Mouse (Mus musculus): ENCODE results near the gene Hmgn1. TPM values are rescaled to one million over a fixed set of nuclear protein-coding genes. Genes with fewer than 3 reads are reported as not detected.

Hmgn1 gene
- 45.4 and 48.2 TPM in 2 replicates for polyA plus RNA-seq (2012; rRNA removed)

DNA sequence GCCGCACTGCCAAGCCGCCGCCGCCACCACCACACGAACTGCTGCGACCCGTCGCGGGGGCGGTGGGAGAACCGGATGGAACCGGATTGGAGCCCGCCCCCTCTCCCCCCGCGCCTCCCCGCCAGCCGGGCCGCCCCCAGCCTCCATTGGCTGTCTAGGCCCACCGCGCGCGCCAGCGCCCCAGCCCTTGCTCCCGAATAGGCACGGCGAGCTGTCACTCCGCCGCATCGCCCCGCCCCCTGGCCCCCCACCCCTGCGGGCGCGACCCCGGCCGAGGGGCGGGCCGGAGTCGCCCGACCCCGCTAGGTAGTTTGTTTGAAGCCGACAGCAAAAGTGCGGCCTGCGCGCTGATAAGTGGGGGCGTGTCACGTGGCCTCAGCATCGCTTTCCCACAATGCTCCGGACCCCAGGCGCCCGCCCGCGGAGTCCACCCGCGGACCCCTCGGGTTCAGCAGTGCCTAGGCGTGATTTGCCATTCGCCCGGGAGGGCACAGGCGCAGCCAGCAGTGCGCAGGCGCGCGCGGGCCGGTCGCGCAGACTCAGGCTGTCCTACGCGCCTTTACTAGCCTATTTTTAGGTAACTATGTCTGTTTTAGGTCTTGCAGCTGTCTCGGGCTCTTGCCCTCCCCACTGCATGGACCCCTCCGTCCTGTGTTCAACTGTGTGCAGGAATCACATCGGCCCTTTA is at the start of gene Hmgn1:
TSS of gene Hmgn1 (minus strand) at position 73 of the 688 bp plus-strand sequence.

GRCm38 (mm10) chr16:96145110-96145800 is 17.7 kb upstream of the Hmgn1 start, which contains the start of gene Wrb:
Gene Wrb, plus strand, starts transcription at chr16:96145407.

DNA sequence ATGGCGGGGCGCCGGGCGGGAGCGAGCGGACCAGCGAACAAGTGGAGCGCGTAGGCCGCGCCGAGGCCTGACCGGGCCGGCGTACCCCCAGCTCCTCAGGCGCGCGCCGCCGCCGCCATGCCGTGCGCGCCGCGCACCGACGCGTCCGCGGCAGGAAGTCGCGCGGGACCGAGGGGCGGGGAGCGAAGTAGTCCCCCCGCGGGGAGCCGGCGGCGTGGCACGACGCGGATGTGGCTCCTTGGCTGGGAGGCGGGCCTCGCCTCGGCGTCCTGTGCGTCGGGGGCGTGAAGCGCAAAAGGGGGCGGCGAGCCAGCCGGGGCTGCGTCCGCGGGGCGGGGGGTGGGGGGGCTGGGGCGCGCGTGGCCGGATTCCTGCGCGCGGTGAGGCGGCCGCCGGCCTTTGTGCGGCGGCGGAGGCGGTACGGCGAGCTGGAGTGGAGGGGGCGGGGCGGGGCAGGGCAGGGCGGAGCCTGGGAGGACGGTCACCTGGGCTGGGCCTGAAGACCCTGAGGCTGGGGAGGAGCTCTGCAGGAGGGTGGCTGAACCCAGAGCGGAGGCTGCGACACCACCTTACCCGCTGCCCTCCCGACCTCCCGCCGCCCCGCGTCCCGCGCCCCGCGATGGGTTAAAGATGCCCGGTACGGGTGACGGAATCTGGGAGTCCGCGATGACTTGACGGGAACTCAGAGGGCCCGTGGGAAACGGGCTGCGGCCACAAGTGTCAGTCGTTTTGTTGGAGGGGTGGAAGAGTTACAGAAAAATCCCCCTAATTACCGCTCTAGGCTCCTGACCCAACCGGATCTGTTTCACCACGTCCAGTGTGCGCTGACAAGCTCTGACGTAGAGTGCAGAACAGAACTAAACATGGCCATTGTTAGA is 45.0 kb downstream of the Hmgn1 start, which contains the start of gene Brwd1:
TSS of gene Brwd1 (minus strand) at position 226 of the 878 bp plus-strand sequence.

Other genes with a start within 250 kb of the Hmgn1 start
- 29.1 and 29.8 TPM in 2 replicates for gene Psmg1, start 136.8 kb downstream of the Hmgn1 start, polyA plus RNA-seq (2012; rRNA removed)
- 12.1 and 12.4 TPM in 2 replicates for gene Brwd1, start 45.2 kb downstream of the Hmgn1 start, polyA plus RNA-seq (2012; rRNA removed)
- 5.6 and 7.6 TPM in 2 replicates for gene Wrb, start 17.7 kb upstream of the Hmgn1 start, polyA plus RNA-seq (2012; rRNA removed)
- gene Lca5l, start 64.5 kb upstream of the Hmgn1 start, polyA plus RNA-seq (2012; rRNA removed), result 0.06 and 0.08 TPM in 2 replicates
- 0.16 and 0.31 TPM in 2 replicates for gene Sh3bgr, start 72.7 kb upstream of the Hmgn1 start, polyA plus RNA-seq (2012; rRNA removed)
- gene B3galt5, start 108.1 kb upstream of the Hmgn1 start, polyA plus RNA-seq (2012; rRNA removed), result 0.05 TPM in 2 replicates